Mouse (Mus musculus) lung, postnatal 0 days (tissue): ENCODE measurements around the gene Olfr901. TPM values are rescaled to one million over a fixed set of nuclear protein-coding genes. Genes with fewer than 3 reads are reported as not detected.

Experiments
- ATAC-seq: fragments of 200-750 bp; cut with Nextera tagmentation; 2 replicates; pipeline ENCODE4 v1.8.0; 2017; ENCODE audit warnings: moderate library complexity
- DNase-seq: peaks from one replicate; pipeline ENCODE4 v3.0.0-alpha.2; 2016; ENCODE audit warnings: low spot score
- H3K27ac ChIP-seq: fragments of 300-500 bp; sonication (generic); 2 replicates; pipeline ENCODE4 v1.5.1; 2014; ENCODE audit warnings: antibody characterized with exemption, mild to moderate bottlenecking, low read length, mixed read lengths
- H3K27me3 ChIP-seq: fragments of 300-500 bp; sonication (generic); replicated peaks from 2 replicates; pipeline ENCODE4 v1.6.1; 2014; ENCODE audit warnings: low read length, mixed read lengths; ENCODE audit not compliant: insufficient read depth
- H3K36me3 ChIP-seq: fragments of 300-500 bp; sonication (generic); 2 replicates; pipeline ENCODE4 v1.6.1; 2014; ENCODE audit warnings: low read length, mixed read lengths; ENCODE audit not compliant: insufficient read depth
- H3K4me1 ChIP-seq: fragments of 300-500 bp; sonication (generic); 2 replicates; pipeline ENCODE4 v1.6.1; 2014; ENCODE audit warnings: antibody characterized with exemption, low read depth, low read length, mixed read lengths; ENCODE audit not compliant: insufficient read depth
- H3K4me2 ChIP-seq: fragments of 300-500 bp; sonication (generic); replicated peaks from 2 replicates; pipeline ENCODE4 v1.6.1; 2014; ENCODE audit warnings: low read depth, mild to moderate bottlenecking, low read length, moderate library complexity, mixed read lengths
- H3K4me3 ChIP-seq: fragments of 300-500 bp; sonication (generic); 2 replicates; pipeline ENCODE4 v1.5.1; 2014; ENCODE audit warnings: low read depth, low read length
- H3K9ac ChIP-seq: fragments of 300-500 bp; sonication (generic); replicated peaks from 2 replicates; pipeline ENCODE4 v1.6.1; 2014; ENCODE audit warnings: low read depth, mild to moderate bottlenecking
- H3K9me3 ChIP-seq: fragments of 300-500 bp; sonication (generic); 2 replicates; pipeline ENCODE4 v1.6.1; 2016; ENCODE audit warnings: low read length, mixed read lengths
- CTCF ChIP-seq: IDR thresholded peaks from 2 replicates; pipeline ENCODE4 v1.5.1; 2016; ENCODE audit warnings: antibody characterized with exemption, mild to moderate bottlenecking
- EP300 ChIP-seq: IDR thresholded peaks from 2 replicates; pipeline ENCODE4 v1.6.1; 2016; ENCODE audit warnings: antibody characterized with exemption, mild to moderate bottlenecking, control low read depth
- polyA plus RNA-seq: library from polyadenylated mRNA; unstranded; fragments of >200 nt; fragmentation: Nextera tagmentation; extraction: Ambion mirVana; gene quantifications from 2 replicates; pipeline ENCODE4 v1.2.1, GENCODE M21; 2015

The Olfr901 gene
- polyA plus RNA-seq, 1 experiment from 2014 or later, result not detected

DNA sequence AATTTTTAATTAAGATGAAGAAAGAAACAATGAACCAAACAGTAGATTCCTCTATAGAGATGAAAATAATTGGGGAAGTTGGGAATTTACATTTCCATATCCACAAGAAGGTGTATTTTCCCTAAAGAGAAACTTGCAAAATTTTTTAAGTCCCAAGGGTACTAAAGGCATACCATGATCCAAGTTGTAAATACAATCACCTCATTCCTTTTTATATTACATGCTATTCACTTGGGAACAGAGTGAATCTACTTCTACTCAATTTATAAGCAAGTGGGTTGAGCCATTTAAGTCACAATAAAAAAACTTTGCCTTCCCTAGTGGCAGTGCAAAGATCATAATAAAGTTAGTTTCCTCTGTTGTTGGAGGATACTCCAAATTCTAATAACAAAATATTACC lies 33.6 kb downstream of the Olfr901 start, which contains the start of gene Olfr904:
Gene Olfr904 (plus strand): TSS at position 301 of the 400 bp plus-strand sequence.
- no peak within 1 kb of the TSS for H3K4me3 ChIP-seq
- no peak for DNase-seq
- H3K4me2 ChIP-seq, result no peak within 1 kb of the TSS
- TF ChIP-seq EP300, result no peak
- no peak for TF ChIP-seq CTCF
- ATAC-seq, result no peak
- no peak within 1 kb of the TSS for H3K9ac ChIP-seq
- no peak within 1 kb of the TSS for H3K27ac ChIP-seq
- H3K36me3 ChIP-seq, result no peaks in the 10 kb centered on the region
- H3K9me3 ChIP-seq, result no peaks in the 10 kb centered on the region
- H3K27me3 ChIP-seq, result no peaks in the 10 kb centered on the region
- no peaks in the 10 kb centered on the region for H3K4me1 ChIP-seq

DNA sequence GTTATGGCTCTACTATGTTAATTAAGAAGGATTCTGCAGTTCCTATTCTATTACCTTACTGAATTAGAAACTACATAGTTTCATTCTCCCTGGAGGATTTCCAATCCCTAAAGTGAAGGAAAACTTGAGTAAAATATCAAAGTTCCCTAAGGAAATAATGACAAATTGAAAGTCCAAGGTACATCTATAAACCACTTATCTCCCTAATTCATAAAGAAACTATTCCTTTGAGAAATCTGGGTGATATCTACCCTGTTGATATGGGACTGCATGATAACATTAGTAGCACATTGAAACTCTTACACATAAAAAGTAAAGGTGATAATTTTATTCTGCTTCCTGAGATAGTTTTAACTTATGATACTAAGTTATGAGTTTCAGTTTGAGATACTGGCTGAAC lies 41.6 kb downstream of the Olfr901 start, which contains the start of gene Olfr905:
Gene Olfr905 (plus strand): TSS at position 301 of the 400 bp plus-strand sequence.
- Histone ChIP-seq H3K9ac (no peak within 1 kb of the TSS), H3K27me3 (no peaks in the 10 kb centered on the region), H3K4me2 (no peak within 1 kb of the TSS), H3K27ac (no peak within 1 kb of the TSS), H3K9me3 (no peaks in the 10 kb centered on the region), H3K4me1 (no peaks in the 10 kb centered on the region), H3K36me3 (no peaks in the 10 kb centered on the region), H3K4me3 (no peak within 1 kb of the TSS)
- TF ChIP-seq CTCF (no peak), EP300 (no peak)
- DNase-seq (no peak), ATAC-seq (no peak)

Other genes starting within 250 kb of the Olfr901 start
- not detected in 2 replicates for gene Olfr891, start 248.6 kb upstream of the Olfr901 start, polyA plus RNA-seq
- not detected in 2 replicates for gene Olfr893, start 221.1 kb upstream of the Olfr901 start, polyA plus RNA-seq
- not detected in 2 replicates for gene Olfr894, start 211.4 kb upstream of the Olfr901 start, polyA plus RNA-seq
- not detected in 2 replicates for gene Olfr143, start 176.7 kb upstream of the Olfr901 start, polyA plus RNA-seq
- not detected in 2 replicates for gene Olfr895, start 161.6 kb upstream of the Olfr901 start, polyA plus RNA-seq
- gene Olfr896-ps1, start 138.3 kb upstream of the Olfr901 start, polyA plus RNA-seq, result not detected in 2 replicates
- gene Olfr25, start 100.4 kb upstream of the Olfr901 start, polyA plus RNA-seq, result not detected in 2 replicates
- gene Olfr898, start 81.0 kb upstream of the Olfr901 start, polyA plus RNA-seq, result not detected in 2 replicates
- gene Olfr250, start 62.6 kb upstream of the Olfr901 start, polyA plus RNA-seq, result not detected in 2 replicates
- not detected in 2 replicates for gene Olfr251, start 52.4 kb upstream of the Olfr901 start, polyA plus RNA-seq
- not detected in 2 replicates for gene Olfr147, start 27.8 kb upstream of the Olfr901 start, polyA plus RNA-seq
- not detected in 2 replicates for gene Olfr902, start 18.2 kb downstream of the Olfr901 start, polyA plus RNA-seq
- gene Olfr904, start 33.7 kb downstream of the Olfr901 start, polyA plus RNA-seq, result not detected in 2 replicates
- gene Olfr905, start 41.7 kb downstream of the Olfr901 start, polyA plus RNA-seq, result not detected in 2 replicates
- not detected in 2 replicates for gene Olfr906, start 57.6 kb downstream of the Olfr901 start, polyA plus RNA-seq
- gene Olfr907, start 66.3 kb downstream of the Olfr901 start, polyA plus RNA-seq, result not detected in 2 replicates
- not detected in 2 replicates for gene Olfr911-ps1, start 92.1 kb downstream of the Olfr901 start, polyA plus RNA-seq
- not detected in 2 replicates for gene Olfr910, start 108.4 kb downstream of the Olfr901 start, polyA plus RNA-seq
- not detected in 2 replicates for gene Olfr912, start 150.7 kb downstream of the Olfr901 start, polyA plus RNA-seq
- not detected in 2 replicates for gene Olfr913, start 163.3 kb downstream of the Olfr901 start, polyA plus RNA-seq
- gene Olfr914, start 175.6 kb downstream of the Olfr901 start, polyA plus RNA-seq, result not detected in 2 replicates
- gene Olfr916, start 230.4 kb downstream of the Olfr901 start, polyA plus RNA-seq, result not detected in 2 replicates
- not detected in 2 replicates for gene Olfr917, start 236.4 kb downstream of the Olfr901 start, polyA plus RNA-seq
- not detected in 2 replicates for gene Olfr918, start 245.1 kb downstream of the Olfr901 start, polyA plus RNA-seq